Mouse (Mus musculus) A20 (cell line): ENCODE measurements around the gene Itpk1.
A peak's percentile ranks its signal among the peaks of the same experiment; 100 is the strongest.

Experiments
- DNase-seq: peaks from one replicate; pipeline ENCODE4 v3.0.0-alpha.2; 2011; ENCODE audit warnings: low read depth, low spot score

Itpk1 gene

GRCm38 (mm10) chr12:102691180-102691579, 13.6 kb downstream of the Itpk1 start:
- no peak for DNase-seq

- DNase-seq = peak; percentile 50
These were observed 14.8 kb downstream of the Itpk1 start for GRCm38 (mm10) chr12:102689773-102690563.

GRCm38 (mm10) chr12:102686321-102686720, 18.4 kb downstream of the Itpk1 start:
- DNase-seq = no peak

- no peak for DNase-seq
These were observed 19.2 kb downstream of the Itpk1 start for GRCm38 (mm10) chr12:102685523-102685931.

- no peak for DNase-seq
These were observed 19.9 kb downstream of the Itpk1 start for GRCm38 (mm10) chr12:102684720-102685386.

GRCm38 (mm10) chr12:102683979-102684378, 20.8 kb downstream of the Itpk1 start:
- no peak for DNase-seq

GRCm38 (mm10) chr12:102683438-102683837, 21.3 kb downstream of the Itpk1 start:
- DNase-seq = no peak

- no peak for DNase-seq
These were observed 21.9 kb downstream of the Itpk1 start for GRCm38 (mm10) chr12:102682722-102683299.

GRCm38 (mm10) chr12:102682085-102682484, 22.6 kb downstream of the Itpk1 start:
- DNase-seq = no peak

- peak; percentile 36 for DNase-seq
These were observed 23.1 kb downstream of the Itpk1 start for GRCm38 (mm10) chr12:102681590-102681989.

GRCm38 (mm10) chr12:102678820-102679219, 25.9 kb downstream of the Itpk1 start:
- no peak for DNase-seq

GRCm38 (mm10) chr12:102677089-102677488, 27.6 kb downstream of the Itpk1 start:
- DNase-seq = no peak

GRCm38 (mm10) chr12:102674556-102674955, 30.2 kb downstream of the Itpk1 start:
- DNase-seq = no peak

GRCm38 (mm10) chr12:102674123-102674522, 30.6 kb downstream of the Itpk1 start:
- DNase-seq = no peak

- no peak for DNase-seq
These were observed 31.6 kb downstream of the Itpk1 start for GRCm38 (mm10) chr12:102672857-102673839.

- no peak for DNase-seq
These were observed 32.6 kb downstream of the Itpk1 start for GRCm38 (mm10) chr12:102672176-102672575.

GRCm38 (mm10) chr12:102670848-102671247, 33.9 kb downstream of the Itpk1 start:
- no peak for DNase-seq

GRCm38 (mm10) chr12:102665465-102666202, 39.1 kb downstream of the Itpk1 start:
- DNase-seq = no peak

GRCm38 (mm10) chr12:102664052-102664448, 40.7 kb downstream of the Itpk1 start:
- DNase-seq = no peak

- DNase-seq = no peak
These were observed 41.2 kb downstream of the Itpk1 start for GRCm38 (mm10) chr12:102663349-102664051.
